Mouse (Mus musculus) E14TG2a.4 (cell line): ENCODE data around the gene AW822073.
"Not testable (repeated sequence)": the region's sequence is repeated elsewhere in the genome, so short reads cannot be mapped to it uniquely, and the experiment has no call there.

Experiments
- CTCF ChIP-seq: conservative IDR thresholded peaks from 2 replicates; pipeline ENCODE4 v1.5.1; 2014; ENCODE audit warnings: low read length
- POU5F1 ChIP-seq: IDR thresholded peaks from 2 replicates; pipeline ENCODE4 v1.6.1; 2014; ENCODE audit warnings: low read length, borderline replicate concordance

DNA sequence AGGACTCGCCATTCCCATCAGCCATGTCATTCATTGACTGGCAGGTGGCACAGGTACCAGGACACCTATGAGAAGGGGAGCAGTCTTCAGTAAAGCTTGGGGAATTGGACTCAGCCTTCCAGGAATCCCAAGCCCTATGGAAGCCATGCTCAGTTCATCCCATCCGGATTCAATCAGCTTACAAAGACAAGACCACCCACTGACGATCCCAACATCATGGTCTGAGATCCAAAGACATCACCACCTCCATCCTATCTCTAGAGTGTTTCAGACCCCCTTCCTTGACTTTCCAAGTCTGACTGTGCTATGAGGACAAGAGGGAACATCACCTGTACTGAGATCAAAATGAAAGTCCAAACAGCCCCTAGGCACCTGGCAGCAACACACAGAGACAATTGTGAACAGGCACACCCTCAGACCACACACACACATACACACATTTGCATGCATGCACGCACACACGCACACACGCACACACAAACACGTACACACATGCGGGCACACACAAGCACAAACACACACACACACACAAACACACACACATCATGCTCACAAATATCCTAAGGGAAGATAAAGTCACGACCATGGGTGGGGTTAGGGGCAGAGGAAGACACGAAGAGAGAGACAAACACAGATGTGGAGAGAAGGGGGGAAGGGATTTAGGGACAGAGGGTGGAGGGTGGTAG lies 8.5 kb upstream of the AW822073 start:
- TF ChIP-seq CTCF, POU5F1: not testable (repeated sequence)
